In the genomic region with DNA sequence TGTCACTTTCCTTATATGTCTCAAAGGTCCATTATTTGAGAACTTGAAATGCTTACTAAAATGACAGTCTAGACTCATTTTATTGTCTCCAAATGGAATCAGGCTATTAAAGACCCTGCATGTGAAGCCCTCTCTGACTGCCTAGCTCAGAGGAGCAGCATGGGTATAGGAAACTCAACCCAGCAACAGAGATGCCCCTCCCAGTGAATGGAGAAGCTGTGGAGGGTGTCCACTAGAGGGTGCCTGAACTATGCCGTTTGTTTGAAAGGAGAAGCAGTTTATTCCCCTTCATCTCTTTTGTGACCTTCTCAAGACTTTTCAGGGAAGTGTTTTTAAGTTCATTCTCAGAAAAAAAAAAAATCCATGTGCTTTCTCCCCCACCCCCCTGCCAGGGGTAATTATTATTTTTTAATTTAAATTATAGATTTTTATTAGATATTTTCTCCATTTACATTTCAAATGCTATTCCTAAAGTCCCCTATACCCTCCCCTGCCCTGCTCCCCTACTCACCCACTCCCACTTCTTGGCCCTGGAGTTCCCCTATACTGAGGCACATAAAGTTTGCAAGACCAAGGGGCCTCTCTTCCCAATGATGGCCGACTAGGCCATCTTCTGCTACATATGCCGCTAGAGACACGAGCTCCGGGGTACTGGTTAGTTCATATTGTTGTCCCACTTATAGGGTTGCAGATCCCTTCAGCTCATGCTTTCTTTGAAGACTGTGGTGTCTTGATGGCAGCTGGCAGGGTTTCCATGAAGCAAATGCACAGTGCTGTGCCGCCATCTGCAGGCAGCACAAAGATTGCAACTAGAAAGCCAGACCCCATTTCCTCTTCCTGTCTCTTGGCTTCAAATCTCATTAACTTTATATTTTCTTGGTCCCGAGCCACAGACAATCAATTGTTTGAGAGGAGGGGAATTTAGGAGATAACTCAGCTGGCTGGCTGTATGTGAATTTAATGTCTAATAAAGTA, we compare ENCODE assay signal across 9 mouse cellular contexts. TPM values are rescaled to one million over a fixed set of nuclear protein-coding genes. Genes with fewer than 3 reads are reported as not detected.
DNase-seq lines count a peak whose midpoint lies in the region; ATAC-seq lines count a peak whose summit lies in the region.
"Had no signal": no experiment of that assay in that cellular context is flagged by ENCODE, and none has a peak within 500 bp of the region (broad histone marks: within the 10 kb centered on the region; RNA-seq: fewer than 3 reads in every experiment).

No protein-coding gene starts in this region.

- no peak overlapping the region for H3K9ac ChIP-seq in hindbrain, embryonic 12.5 days
- H3K9ac ChIP-seq: liver, embryonic 15.5 days had no signal

- H3K27ac ChIP-seq in hindbrain, embryonic 12.5 days, result no peak overlapping the region
- H3K27ac ChIP-seq: liver, embryonic 15.5 days had no signal

- H3K27me3 ChIP-seq in hindbrain, embryonic 12.5 days, result no peaks in the 10 kb centered on the region
- H3K27me3 ChIP-seq: liver, embryonic 15.5 days had no signal

- ATAC-seq in frontal cortex, adult (ENCODE audit: low TSS enrichment), result peak; percentile 96
- ATAC-seq in hindbrain, embryonic 12.5 days (ENCODE audit: low FRiP score), result peak; percentile 64

- H3K36me3 ChIP-seq in hindbrain, embryonic 12.5 days, result no peaks in the 10 kb centered on the region
- H3K36me3 ChIP-seq: liver, embryonic 15.5 days had no signal

- H3K4me1 ChIP-seq in hindbrain, embryonic 12.5 days, result no peaks in the 10 kb centered on the region
- H3K4me1 ChIP-seq: liver, embryonic 15.5 days had no signal

- peak; percentile 56 for DNase-seq in MN1 (ENCODE audit: low spot score)
- peak; percentile 46 to 66 for DNase-seq in cerebellum, adult 18-20 months
- DNase-seq in layer of hippocampus, adult 9-11 months, result peak; percentile 70
- peak; percentile 48 for DNase-seq in lung, postnatal 25 days (ENCODE audit: low spot score)
- DNase-seq in retina, embryonic 14.5 days (ENCODE audit: low spot score), result peak; percentile 88
- peak; percentile 83 for DNase-seq in thymus, postnatal 25 days

- 16% methylated on average over 7 of the region's 7 CpGs for WGBS in hindbrain, embryonic 12.5 days

- H3K4me2 ChIP-seq in hindbrain, embryonic 12.5 days (replicated peaks), result no peak overlapping the region
- H3K4me2 ChIP-seq: liver, embryonic 15.5 days had no signal

- H3K4me3 ChIP-seq in hindbrain, embryonic 12.5 days, result no peak overlapping the region
- H3K4me3 ChIP-seq: liver, embryonic 15.5 days had no signal

- H3K9me3 ChIP-seq in hindbrain, embryonic 12.5 days (replicated peaks), result no peaks in the 10 kb centered on the region
- H3K9me3 ChIP-seq: liver, embryonic 15.5 days had no signal

RNA-seq across cellular contexts. Expression of gene Hook1, which starts 42.5 kb away (rescaled TPM):
- 37.4 and 40.1 TPM in 2 replicates for polyA plus RNA-seq in hindbrain, embryonic 12.5 days (2016; fragmentation: Nextera tagmentation; extraction: Ambion mirVana)
